Mouse (Mus musculus): ENCODE measurements around the gene Slc35b1. TPM values are rescaled to one million over a fixed set of nuclear protein-coding genes. Genes with fewer than 3 reads are reported as not detected.

Gene Slc35b1
- polyA plus RNA-seq, 1 experiment: 63.6 TPM

DNA sequence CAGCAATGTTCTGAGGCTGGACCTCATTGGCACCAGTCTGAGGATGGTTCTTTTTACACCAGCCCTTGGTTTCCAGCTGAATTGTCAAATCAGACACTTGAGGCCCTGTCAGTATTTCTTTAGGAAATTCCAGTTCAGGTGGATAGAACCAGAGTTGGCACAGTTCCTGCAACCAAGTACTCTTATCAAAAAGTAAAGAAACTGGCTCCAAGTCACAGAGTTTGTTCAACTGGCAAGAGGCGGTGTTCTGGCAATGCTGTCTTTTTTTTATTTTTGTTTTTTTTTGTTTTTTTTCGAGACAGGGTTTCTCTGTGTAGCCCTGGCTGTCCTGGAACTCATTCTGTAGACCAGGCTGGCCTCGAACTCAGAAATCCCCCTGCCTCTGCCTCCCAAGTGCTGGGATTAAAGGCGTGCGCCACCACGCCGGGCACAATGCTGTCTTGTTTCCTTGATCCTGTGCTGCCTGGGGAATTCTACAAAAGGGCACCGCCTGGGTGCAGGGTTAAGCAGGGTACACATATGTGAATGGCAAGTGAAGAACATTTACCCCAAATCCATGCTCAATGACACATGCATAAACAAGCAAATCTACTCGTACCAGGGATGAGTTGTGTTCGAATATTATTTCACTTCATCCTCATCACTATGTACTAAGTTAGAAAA lies 25.1 kb downstream of the Slc35b1 start:
- DNase-seq: no peak
- Histone ChIP-seq H3K4me1 (ENCODE audit: control insufficient read depth, insufficient read depth, low read length) (no peaks in the 10 kb centered on the region), H3K27me3 (replicated peaks; ENCODE audit: control insufficient read depth, insufficient read depth, low read length) (no peaks in the 10 kb centered on the region), H3K36me3 (ENCODE audit: control insufficient read depth, insufficient read depth, low read length) (no peaks in the 10 kb centered on the region), H3K27ac (ENCODE audit: insufficient read depth, low read depth, low read length) (no peak overlapping the region), H3K4me3 (ENCODE audit: insufficient read depth, low read depth, low read length) (no peak overlapping the region)
- WGBS: 91% methylated on average over 10 of the region's 10 CpGs
- TF ChIP-seq CTCF (conservative IDR thresholded peaks at IDR 0.05; ENCODE audit: insufficient read depth, insufficient read length, low read depth, low read length): no peak
- no peak for TF ChIP-seq POLR2A (IDR thresholded peaks at IDR 0.05; ENCODE audit: low read depth, low read length)

DNA sequence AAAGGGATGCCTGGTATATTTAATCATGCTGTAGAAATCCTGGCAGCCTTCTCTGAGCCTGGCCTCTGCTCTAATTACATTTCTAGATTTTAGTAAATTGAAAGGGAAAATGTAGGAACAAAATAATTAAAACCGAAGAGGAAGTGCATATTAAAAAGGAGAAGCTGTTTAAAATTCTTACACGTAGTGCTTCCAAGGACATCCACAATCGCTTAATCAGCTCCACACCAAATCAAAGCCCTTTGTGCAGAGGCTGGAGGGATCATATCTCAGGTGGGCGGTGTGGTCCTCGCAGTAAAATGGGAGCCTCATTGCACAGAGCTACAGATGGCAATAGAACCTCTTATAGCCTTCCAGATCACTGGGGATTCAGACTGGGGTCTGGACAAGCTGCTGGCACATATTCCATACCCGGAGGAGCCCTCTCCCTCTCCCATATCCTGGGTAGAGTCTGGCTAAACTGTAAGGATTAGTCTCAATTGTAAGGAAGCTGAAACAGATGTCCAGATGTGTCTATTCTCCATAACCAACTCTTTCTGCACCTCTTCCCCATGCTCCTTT lies 27.0 kb downstream of the Slc35b1 start:
- Histone ChIP-seq H3K27me3 (replicated peaks; ENCODE audit: control insufficient read depth, insufficient read depth, low read length) (no peaks in the 10 kb centered on the region), H3K4me1 (ENCODE audit: control insufficient read depth, insufficient read depth, low read length) (no peaks in the 10 kb centered on the region; the same call in 1 of the 2 replicates), H3K4me3 (ENCODE audit: insufficient read depth, low read depth, low read length) (no peak overlapping the region), H3K36me3 (ENCODE audit: control insufficient read depth, insufficient read depth, low read length) (no peaks in the 10 kb centered on the region), H3K27ac (ENCODE audit: insufficient read depth, low read depth, low read length) (no peak overlapping the region)
- no peak for DNase-seq
- WGBS: 47% methylated on average over 6 of the region's 6 CpGs
- TF ChIP-seq POLR2A (IDR thresholded peaks at IDR 0.05; ENCODE audit: low read depth, low read length) (no peak), CTCF (conservative IDR thresholded peaks at IDR 0.05; ENCODE audit: insufficient read depth, insufficient read length, low read depth, low read length) (no peak)

DNA sequence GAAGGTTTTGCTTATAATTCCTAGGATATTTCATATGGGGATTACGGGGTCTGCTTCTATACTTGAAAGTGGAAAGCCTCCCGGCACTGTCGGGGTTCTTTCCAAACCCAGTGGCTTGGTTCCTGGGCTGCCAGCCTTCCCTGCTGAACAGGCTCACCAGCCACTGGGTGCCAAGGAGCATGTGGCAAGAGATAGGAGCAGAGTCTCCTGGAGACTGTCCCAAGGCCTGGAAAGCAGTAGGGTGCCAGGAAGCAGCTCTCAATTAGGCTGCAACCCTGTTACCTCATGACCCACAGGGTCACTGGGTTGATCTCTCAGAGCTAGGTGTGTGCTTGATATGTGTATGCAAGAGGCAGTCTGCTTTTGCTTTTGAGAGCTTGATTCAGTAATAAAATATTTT lies 28.1 kb downstream of the Slc35b1 start:
- no peak for TF ChIP-seq CTCF (conservative IDR thresholded peaks at IDR 0.05; ENCODE audit: insufficient read depth, insufficient read length, low read depth, low read length)
- no peak for TF ChIP-seq POLR2A (IDR thresholded peaks at IDR 0.05; ENCODE audit: low read depth, low read length)
- H3K27me3 ChIP-seq (replicated peaks; ENCODE audit: control insufficient read depth, insufficient read depth, low read length): no peaks in the 10 kb centered on the region
- no peak overlapping the region for H3K27ac ChIP-seq (ENCODE audit: insufficient read depth, low read depth, low read length)
- H3K4me1 ChIP-seq (ENCODE audit: control insufficient read depth, insufficient read depth, low read length): no peaks in the 10 kb centered on the region; the same call in 1 of the 2 replicates
- 96% methylated on average over 3 of the region's 3 CpGs for WGBS
- no peak overlapping the region for H3K4me3 ChIP-seq (ENCODE audit: insufficient read depth, low read depth, low read length)
- H3K36me3 ChIP-seq (ENCODE audit: control insufficient read depth, insufficient read depth, low read length): no peaks in the 10 kb centered on the region
- peak; percentile 16 for DNase-seq

DNA sequence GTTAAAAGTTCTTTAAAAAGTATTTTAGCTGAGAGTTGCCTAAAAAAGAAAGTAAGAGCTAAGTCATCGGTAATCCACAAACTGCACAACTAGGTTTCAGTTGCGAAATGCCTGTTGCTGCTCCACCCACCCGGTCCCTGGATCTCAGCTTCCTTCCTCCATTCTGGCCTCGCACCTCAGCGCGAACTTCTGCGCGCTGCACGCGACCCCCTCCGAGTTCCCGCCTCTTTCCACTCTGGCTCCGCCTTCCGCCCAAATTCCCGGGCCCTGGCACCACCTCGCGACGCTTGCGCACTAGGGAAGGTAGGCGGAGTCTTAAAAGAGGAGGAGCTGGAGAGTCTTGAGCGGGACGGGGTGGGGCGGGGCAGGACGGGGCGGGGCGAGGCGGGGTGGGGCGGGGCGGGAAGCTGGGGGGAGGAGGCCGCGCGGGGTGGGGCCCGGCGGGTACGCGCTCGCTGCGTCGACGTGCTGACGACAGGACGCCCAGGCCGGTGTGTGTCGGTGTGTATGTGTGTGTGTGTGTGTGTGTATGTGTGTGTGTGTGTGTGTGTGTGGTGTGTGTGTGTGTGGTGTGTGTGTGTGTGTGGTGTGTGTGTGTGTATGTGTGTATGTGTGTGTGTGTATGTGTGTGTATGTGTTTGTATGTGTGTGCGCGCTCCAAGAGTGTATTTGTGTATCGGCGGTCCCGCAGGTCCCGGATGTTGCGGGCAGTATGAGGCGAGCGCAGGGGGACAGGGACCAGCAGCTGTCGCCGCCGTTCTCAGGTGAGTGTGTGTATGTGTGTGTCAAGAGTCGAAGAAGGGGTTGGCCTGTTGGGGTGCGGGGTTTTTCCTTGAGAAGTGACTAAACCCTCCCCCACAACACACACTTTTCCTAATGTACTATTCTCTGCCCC lies 29.4 kb downstream of the Slc35b1 start, which contains the start of gene Spop:
Gene Spop (plus strand): TSS at position 440 of the 895 bp plus-strand sequence.
- DNase-seq: peak; percentile 96
- WGBS: 2% methylated on average over 58 of the region's 58 CpGs

DNA sequence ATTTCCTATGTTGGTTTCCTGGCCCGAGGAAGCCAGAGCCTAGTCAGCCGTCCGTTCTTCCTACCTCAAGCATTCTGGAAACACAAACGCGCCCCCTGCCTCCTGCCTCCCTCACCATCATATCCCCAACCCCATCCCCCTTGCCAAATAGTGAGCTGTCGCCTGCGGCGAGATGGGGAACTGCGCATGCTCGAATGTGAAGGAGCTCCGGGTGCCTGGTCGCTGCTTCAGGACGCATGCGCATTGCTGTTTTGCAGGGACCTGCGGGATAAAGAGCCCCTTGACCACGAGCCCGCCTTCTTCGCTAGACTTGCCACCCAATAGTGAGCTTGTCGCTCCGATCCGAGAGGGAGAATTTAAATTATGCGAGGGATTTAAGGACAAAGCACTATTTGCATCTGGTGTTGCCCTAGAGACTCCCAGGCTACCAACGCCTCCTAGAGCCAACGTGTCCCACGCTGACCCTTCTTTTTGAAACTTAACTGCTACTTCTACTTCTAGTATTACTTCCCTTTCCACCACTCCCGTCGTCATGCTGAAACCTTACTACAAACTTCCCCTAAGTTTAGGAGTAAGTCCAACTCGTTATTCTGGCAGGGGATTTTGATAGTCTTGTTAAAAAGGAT lies 30.2 kb downstream of the Slc35b1 start:
- H3K27ac ChIP-seq (ENCODE audit: insufficient read depth, low read depth, low read length): peak overlapping the region; percentile 71
- H3K4me1 ChIP-seq (ENCODE audit: control insufficient read depth, insufficient read depth, low read length): no peaks in the 10 kb centered on the region; the same call in 1 of the 2 replicates
- DNase-seq: peak; percentile 96
- no peaks in the 10 kb centered on the region for H3K27me3 ChIP-seq (replicated peaks; ENCODE audit: control insufficient read depth, insufficient read depth, low read length)
- peak overlapping the region; percentile 87 for H3K4me3 ChIP-seq (ENCODE audit: insufficient read depth, low read depth, low read length)
- TF ChIP-seq CTCF (conservative IDR thresholded peaks at IDR 0.05; ENCODE audit: insufficient read depth, insufficient read length, low read depth, low read length) (0 out of 2 replicates have a peak, but pooled peaks have one; percentile 14), POLR2A (IDR thresholded peaks at IDR 0.05; ENCODE audit: low read depth, low read length) (peak; percentile 17)
- H3K36me3 ChIP-seq (ENCODE audit: control insufficient read depth, insufficient read depth, low read length): no peaks in the 10 kb centered on the region
- WGBS: under 1% methylated on average over 28 of the region's 28 CpGs

More for the DNA sequence above, 29.4 kb downstream of the Slc35b1 start, which contains the start of gene Spop:
- Histone ChIP-seq H3K27me3 (replicated peaks; ENCODE audit: control insufficient read depth, insufficient read depth, low read length) (no peaks in the 10 kb centered on the region), H3K4me3 (ENCODE audit: insufficient read depth, low read depth, low read length) (peak within 1 kb of the TSS; percentile 87), H3K36me3 (ENCODE audit: control insufficient read depth, insufficient read depth, low read length) (no peaks in the 10 kb centered on the region), H3K4me1 (ENCODE audit: control insufficient read depth, insufficient read depth, low read length) (no peaks in the 10 kb centered on the region; the same call in 1 of the 2 replicates), H3K27ac (ENCODE audit: insufficient read depth, low read depth, low read length) (peak within 1 kb of the TSS; percentile 71)
- TF ChIP-seq POLR2A (IDR thresholded peaks at IDR 0.05; ENCODE audit: low read depth, low read length) (peak; percentile 8), CTCF (conservative IDR thresholded peaks at IDR 0.05; ENCODE audit: insufficient read depth, insufficient read length, low read depth, low read length) (no peak)

DNA sequence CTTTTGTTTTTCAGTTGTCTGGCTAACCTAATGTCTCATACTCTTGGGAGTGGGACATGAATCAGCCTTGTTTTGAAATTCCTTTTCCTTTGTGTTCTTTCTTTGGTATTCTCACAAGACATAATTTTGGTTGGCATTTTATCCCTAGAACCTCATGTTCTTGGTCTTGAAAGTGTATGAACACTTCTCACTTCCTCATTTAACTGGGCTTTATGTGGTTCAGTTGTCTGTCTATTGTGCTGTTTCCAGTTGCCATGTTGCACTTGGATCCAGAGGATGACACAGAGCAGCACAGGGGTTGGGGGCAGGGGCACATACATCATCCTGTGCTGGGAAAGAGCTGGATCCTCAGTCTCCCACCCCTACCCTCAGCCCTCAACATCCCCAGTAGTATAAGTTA lies 31.4 kb downstream of the Slc35b1 start:
- DNase-seq: no peak
- TF ChIP-seq POLR2A (IDR thresholded peaks at IDR 0.05; ENCODE audit: low read depth, low read length) (no peak), CTCF (conservative IDR thresholded peaks at IDR 0.05; ENCODE audit: insufficient read depth, insufficient read length, low read depth, low read length) (no peak)
- Histone ChIP-seq H3K27me3 (replicated peaks; ENCODE audit: control insufficient read depth, insufficient read depth, low read length) (no peaks in the 10 kb centered on the region), H3K4me1 (ENCODE audit: control insufficient read depth, insufficient read depth, low read length) (no peaks in the 10 kb centered on the region; the same call in 1 of the 2 replicates), H3K27ac (ENCODE audit: insufficient read depth, low read depth, low read length) (no peak overlapping the region), H3K36me3 (ENCODE audit: control insufficient read depth, insufficient read depth, low read length) (no peaks in the 10 kb centered on the region), H3K4me3 (ENCODE audit: insufficient read depth, low read depth, low read length) (no peak overlapping the region)
